Mouse (Mus musculus) MEL (cell line): ENCODE measurements around the gene Rpl5. TPM values are rescaled to one million over a fixed set of nuclear protein-coding genes. Genes with fewer than 3 reads are reported as not detected.
A peak's percentile ranks its signal among the peaks of the same experiment; 100 is the strongest.

ENCODE experiments used
- DNase-seq: peaks from one replicate; pipeline ENCODE4 v3.0.0; 2011; ENCODE audit warnings: low read depth, low spot score
- H3K27ac ChIP-seq: 2 replicates; pipeline ENCODE4 v1.5.1; 2012; ENCODE audit warnings: low read depth, mild to moderate bottlenecking, control low read depth, low read length, moderate library complexity; ENCODE audit not compliant: control insufficient read depth
- H3K27me3 ChIP-seq, 2 experiments: fragments of 150-350 bp in 1 of 2; sonication (generic) in 1 of 2; 2 replicates each; pipeline ENCODE4 v1.6.1; 2012; ENCODE audit warnings: low read length in 2 of 2, mild to moderate bottlenecking in 2 of 2, improper control_type of control experiment in 1 of 2, moderate library complexity in 1 of 2; ENCODE audit not compliant: insufficient read depth in 2 of 2, control insufficient read depth in 1 of 2
- H3K36me3 ChIP-seq, 2 experiments: 2 replicates each; pipeline ENCODE4 v1.6.1; 2012 to 2014; ENCODE audit warnings: low read length in 2 of 2, improper control_type of control experiment in 1 of 2, inconsistent platforms in 1 of 2, mild to moderate bottlenecking in 1 of 2; ENCODE audit not compliant: insufficient read depth in 2 of 2, control insufficient read depth in 1 of 2
- H3K4me1 ChIP-seq, 2 experiments: fragments of 150-350 bp in 1 of 2; sonication (generic) in 1 of 2; 2 replicates each; pipeline ENCODE4 v1.6.1; 2012; ENCODE audit warnings: low read length in 2 of 2, improper control_type of control experiment in 1 of 2, mild to moderate bottlenecking in 1 of 2; ENCODE audit not compliant: insufficient read depth in 2 of 2, control insufficient read depth in 1 of 2
- H3K4me3 ChIP-seq, 2 experiments: fragments of 150-350 bp in 1 of 2; sonication (generic) in 1 of 2; 2 replicates each; pipeline ENCODE4 v1.5.1; 2012; ENCODE audit warnings: low read depth in 2 of 2, low read length in 2 of 2, mild to moderate bottlenecking in 2 of 2, moderate library complexity in 2 of 2, control low read depth in 1 of 2, improper control_type of control experiment in 1 of 2; ENCODE audit not compliant: control insufficient read depth in 1 of 2, insufficient read depth in 1 of 2
- H3K79me2 ChIP-seq: 2 replicates; pipeline ENCODE4 v1.6.1; 2012; ENCODE audit warnings: mild to moderate bottlenecking, low read length, moderate library complexity; ENCODE audit not compliant: control insufficient read depth, poor library complexity, insufficient read depth
- H3K9ac ChIP-seq: 2 replicates; pipeline ENCODE4 v1.6.1; 2012; ENCODE audit warnings: low read depth, mild to moderate bottlenecking, control low read depth, low read length, moderate library complexity; ENCODE audit not compliant: control insufficient read depth, poor library complexity, severe bottlenecking
- H3K9me3 ChIP-seq: fragments of 150-350 bp; sonication (generic); replicated peaks from 2 replicates; pipeline ENCODE4 v1.6.1; 2012; ENCODE audit warnings: mild to moderate bottlenecking, low read length, improper control_type of control experiment, moderate library complexity; ENCODE audit not compliant: insufficient read depth
- BHLHE40 ChIP-seq: IDR thresholded peaks from 2 replicates; pipeline ENCODE4 v1.6.1; 2012; ENCODE audit warnings: low read depth, mild to moderate bottlenecking, inconsistent platforms, low read length, improper control_type of control experiment, borderline replicate concordance
- CHD1 ChIP-seq: IDR thresholded peaks from 2 replicates; pipeline ENCODE4 v1.6.1; 2012; ENCODE audit warnings: low read depth, mild to moderate bottlenecking, inconsistent platforms, low read length, improper control_type of control experiment
- ELF1 ChIP-seq: IDR thresholded peaks from 2 replicates; pipeline ENCODE4 v1.6.1; 2014; ENCODE audit warnings: low read depth, mild to moderate bottlenecking, inconsistent platforms, low read length, improper control_type of control experiment, moderate library complexity
- EP300 ChIP-seq, 2 experiments: IDR thresholded peaks; 2 replicates each; pipeline ENCODE4 v1.6.1; 2011; ENCODE audit warnings: improper control_type of control experiment in 2 of 2, low read length in 2 of 2, low read depth in 1 of 2, mild to moderate bottlenecking in 1 of 2
- GATA1 ChIP-seq: IDR thresholded peaks from 2 replicates; pipeline ENCODE4 v1.6.1; 2011; ENCODE audit warnings: low read depth, low read length, improper control_type of control experiment
- HCFC1 ChIP-seq: IDR thresholded peaks from 2 replicates; pipeline ENCODE4 v1.6.1; 2012; ENCODE audit warnings: low read depth, mild to moderate bottlenecking, inconsistent platforms, low read length, improper control_type of control experiment, moderate library complexity
- KAT2A ChIP-seq: conservative IDR thresholded peaks from 2 replicates; pipeline ENCODE4 v1.6.1; 2012; ENCODE audit warnings: low read depth, low read length, improper control_type of control experiment, inconsistent platforms
- MAFK ChIP-seq: IDR thresholded peaks from 2 replicates; pipeline ENCODE4 v1.6.1; 2011; ENCODE audit warnings: low read depth, mild to moderate bottlenecking, low read length, improper control_type of control experiment, borderline replicate concordance
- MAX ChIP-seq: IDR thresholded peaks from 2 replicates; pipeline ENCODE4 v1.6.1; 2011; ENCODE audit warnings: low read length, improper control_type of control experiment
- MEF2A ChIP-seq: IDR thresholded peaks from 2 replicates; pipeline ENCODE4 v1.6.1; 2014; ENCODE audit warnings: low read depth, mild to moderate bottlenecking, inconsistent platforms, low read length, improper control_type of control experiment; ENCODE audit not compliant: poor library complexity, insufficient replicate concordance, severe bottlenecking; ENCODE audit errors: extremely low read depth
- MXI1 ChIP-seq: IDR thresholded peaks from 2 replicates; pipeline ENCODE4 v1.6.1; 2011; ENCODE audit warnings: mild to moderate bottlenecking, low read depth, low read length, improper control_type of control experiment
- NELFE ChIP-seq: IDR thresholded peaks from 2 replicates; pipeline ENCODE4 v1.6.1; 2011; ENCODE audit warnings: low read depth, low read length, improper control_type of control experiment
- NRF1 ChIP-seq: IDR thresholded peaks from 2 replicates; pipeline ENCODE4 v1.6.1; 2014; ENCODE audit warnings: low read depth, mild to moderate bottlenecking, inconsistent platforms, low read length, improper control_type of control experiment, moderate library complexity; ENCODE audit not compliant: poor library complexity, insufficient read depth, severe bottlenecking
- POLR2A ChIP-seq, 2 experiments: IDR thresholded peaks; 2 replicates each; pipeline ENCODE4 v1.6.1; 2011 to 2012; ENCODE audit warnings: low read length in 2 of 2, mild to moderate bottlenecking in 2 of 2, control low read depth in 1 of 2, improper control_type of control experiment in 1 of 2, low read depth in 1 of 2, moderate library complexity in 1 of 2; ENCODE audit not compliant: control insufficient read depth in 1 of 2, insufficient read depth in 1 of 2, poor library complexity in 1 of 2
- RAD21 ChIP-seq: IDR thresholded peaks from 2 replicates; pipeline ENCODE4 v1.6.1; 2011; ENCODE audit warnings: mild to moderate bottlenecking, low read depth, low read length, improper control_type of control experiment
- RCOR1 ChIP-seq: IDR thresholded peaks from 2 replicates; pipeline ENCODE4 v1.6.1; 2012; ENCODE audit warnings: low read depth, mild to moderate bottlenecking, inconsistent platforms, low read length, improper control_type of control experiment
- SIN3A ChIP-seq: IDR thresholded peaks from 2 replicates; pipeline ENCODE4 v1.6.1; 2012; ENCODE audit warnings: low read length, improper control_type of control experiment, inconsistent platforms
- TAL1 ChIP-seq: IDR thresholded peaks from 2 replicates; pipeline ENCODE4 v1.6.1; 2012; ENCODE audit warnings: mild to moderate bottlenecking, inconsistent platforms, low read length, moderate library complexity, mixed read lengths
- TCF12 ChIP-seq: IDR thresholded peaks from 2 replicates; pipeline ENCODE4 v1.6.1; 2014; ENCODE audit warnings: low read depth, mild to moderate bottlenecking, inconsistent platforms, low read length, improper control_type of control experiment, moderate library complexity
- UBTF ChIP-seq: IDR thresholded peaks from 2 replicates; pipeline ENCODE4 v1.6.1; 2012; ENCODE audit warnings: low read depth, mild to moderate bottlenecking, inconsistent platforms, low read length, improper control_type of control experiment, moderate library complexity, borderline replicate concordance; ENCODE audit not compliant: insufficient read depth
- ZNF384 ChIP-seq: IDR thresholded peaks from 2 replicates; pipeline ENCODE4 v1.6.1; 2012; ENCODE audit warnings: low read depth, mild to moderate bottlenecking, inconsistent platforms, low read length, improper control_type of control experiment
- polyA plus RNA-seq, 2 experiments: library from polyadenylated mRNA; stranded (reverse) in 1 of 2; unstranded in 1 of 2; fragments of >175 nt in 1 of 2; fragments of >200 nt in 1 of 2; gene quantifications; 2 replicates each; pipeline versions ENCODE4 v1.2.1 to v1.2.4; 2012; ENCODE audit warnings: low replicate concordance in 2 of 2, low read depth in 1 of 2; ENCODE audit not compliant: insufficient read length in 2 of 2, insufficient read depth in 1 of 2, missing spikeins in 1 of 2
- total RNA-seq: library from RNA; depleted of rRNA; stranded (reverse); fragments of 300-350 nt; gene quantifications from 2 replicates; pipeline ENCODE4 v1.2.3, GENCODE M21; 2012

The Rpl5 gene
- total and polyA plus RNA-seq, 3 experiments = 43.2 to 533 TPM; not detected in 1

GRCm38 (mm10) chr5:107866127-107867126 is 33.9 kb upstream of the Rpl5 start (continued):
- TF ChIP-seq SIN3A = no peak
- TF ChIP-seq NRF1 = no peak
- TF ChIP-seq EP300 (IDR thresholded peaks at IDR 0.05; ENCODE audit: low read depth in 1 of 2, low read length in 2 of 2) = peak; percentile 76 to 82
- peak; percentile 28; the same call in 1 of the 2 replicates for TF ChIP-seq MAFK

- no peak for TF ChIP-seq TAL1
- no peak for TF ChIP-seq GATA1
- no peak for TF ChIP-seq MXI1
- TF ChIP-seq MAFK = no peak
- TF ChIP-seq MAX = no peak
- TF ChIP-seq ZNF384 = peak; percentile 89
- TF ChIP-seq EP300 (IDR thresholded peaks at IDR 0.05; ENCODE audit: low read depth in 1 of 2, low read length in 2 of 2) = 0 out of 4 replicates have a peak, but pooled peaks of 1 of the 2 experiments have one; percentile 6
- TF ChIP-seq RCOR1 = peak; percentile 49; the same call in 1 of the 2 replicates
- no peak for TF ChIP-seq KAT2A
- no peak for TF ChIP-seq UBTF
- no peak for TF ChIP-seq CHD1
- no peak for TF ChIP-seq MEF2A
- peak; percentile 67 for TF ChIP-seq NRF1
- TF ChIP-seq HCFC1 = 0 out of 2 replicates have a peak, but pooled peaks have one; percentile 17
- peak; percentile 44; the same call in 1 of the 2 replicates for TF ChIP-seq SIN3A
- TF ChIP-seq BHLHE40 = 0 out of 2 replicates have a peak, but pooled peaks have one; percentile 11
- no peak for TF ChIP-seq NELFE
- TF ChIP-seq RAD21 = no peak
- TF ChIP-seq POLR2A (IDR thresholded peaks at IDR 0.05; ENCODE audit: control insufficient read depth in 1 of 2, insufficient read depth in 1 of 2, low read depth in 1 of 2, low read length in 2 of 2, poor library complexity in 1 of 2) = 0 out of 4 replicates have a peak, but pooled peaks of 1 of the 2 experiments have one; percentile 23
- TF ChIP-seq TCF12 = 0 out of 2 replicates have a peak, but pooled peaks have one; percentile 30
- no peak for TF ChIP-seq ELF1
- TF ChIP-seq, all 39 proteins: peak for 9
- no peaks in the 10 kb centered on the region for H3K9me3 ChIP-seq
- peak overlapping the region; percentile 62 for H3K27ac ChIP-seq
- peaks cover 0 to 38% of the 10 kb centered on the region in 2 experiments; a peak in 2 of 4 replicates for H3K36me3 ChIP-seq
- no peaks in the 10 kb centered on the region for H3K27me3 ChIP-seq
- DNase-seq = peak; percentile 77
- peak overlapping the region; percentile 73 to 93 for H3K4me3 ChIP-seq
- peaks cover 13% of the 10 kb centered on the region for H3K79me2 ChIP-seq
- peak overlapping the region; percentile 87 for H3K9ac ChIP-seq
- peaks cover 5 to 26% of the 10 kb centered on the region in 2 experiments for H3K4me1 ChIP-seq
These were observed 32.1 kb upstream of the Rpl5 start for GRCm38 (mm10) chr5:107867970-107868904.
